Mouse (Mus musculus): ENCODE data around the gene Ocrl.

Gene Ocrl

GRCm38 (mm10) chrX:47977078-47977477, 64.9 kb downstream of the Ocrl start:
- no peak for DNase-seq (ENCODE audit: low spot score)

DNA sequence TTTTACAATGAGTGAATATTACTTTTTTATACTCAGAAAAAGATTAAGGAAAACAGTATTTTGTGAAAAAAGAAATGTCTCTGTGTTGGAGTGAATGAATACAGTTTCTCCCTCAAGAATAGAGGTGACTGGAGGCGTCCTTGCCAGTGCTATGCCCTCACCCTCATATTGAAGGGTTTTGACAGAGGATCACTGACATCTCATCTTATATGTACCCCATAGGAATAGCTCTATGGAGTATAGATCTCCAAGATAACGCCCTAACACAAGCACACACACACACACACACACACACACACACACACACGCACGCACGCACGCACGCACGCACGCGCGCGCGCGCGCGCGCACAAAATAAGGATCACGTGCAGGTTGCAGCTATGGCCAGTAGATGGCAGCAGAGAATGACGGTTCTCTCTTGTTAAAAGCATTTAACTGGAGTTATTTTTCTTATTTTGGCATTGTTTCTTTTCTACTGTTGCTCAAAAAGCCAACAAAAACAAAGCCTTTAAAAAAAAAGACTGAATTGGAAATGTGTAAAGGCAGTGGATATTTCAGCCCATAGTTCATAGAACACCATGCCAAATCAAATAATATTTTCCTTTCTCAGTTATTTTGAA, 72.9 kb downstream of the Ocrl start:
- peak; percentile 52 for DNase-seq (ENCODE audit: low spot score)

DNA sequence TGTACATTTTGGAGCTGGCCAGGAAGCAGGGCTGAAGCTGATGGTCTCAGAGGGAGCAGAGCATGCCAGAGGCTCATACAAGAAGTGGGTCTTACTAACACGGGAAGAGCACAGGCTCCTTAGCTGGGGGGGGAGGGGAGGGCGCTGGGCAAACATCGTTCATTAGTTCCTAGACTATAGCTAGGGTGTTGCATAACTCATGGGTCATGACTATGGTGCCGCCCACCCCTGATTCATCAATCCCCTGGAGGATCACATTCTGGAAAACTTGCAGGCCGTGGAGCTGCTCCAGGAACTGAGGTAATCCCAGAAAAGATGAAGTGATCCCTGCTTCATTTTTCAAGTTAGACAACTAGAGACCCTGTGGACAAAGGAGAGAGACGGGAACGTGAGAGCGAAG, 75.8 kb downstream of the Ocrl start:
- DNase-seq (ENCODE audit: low spot score) = no peak

DNA sequence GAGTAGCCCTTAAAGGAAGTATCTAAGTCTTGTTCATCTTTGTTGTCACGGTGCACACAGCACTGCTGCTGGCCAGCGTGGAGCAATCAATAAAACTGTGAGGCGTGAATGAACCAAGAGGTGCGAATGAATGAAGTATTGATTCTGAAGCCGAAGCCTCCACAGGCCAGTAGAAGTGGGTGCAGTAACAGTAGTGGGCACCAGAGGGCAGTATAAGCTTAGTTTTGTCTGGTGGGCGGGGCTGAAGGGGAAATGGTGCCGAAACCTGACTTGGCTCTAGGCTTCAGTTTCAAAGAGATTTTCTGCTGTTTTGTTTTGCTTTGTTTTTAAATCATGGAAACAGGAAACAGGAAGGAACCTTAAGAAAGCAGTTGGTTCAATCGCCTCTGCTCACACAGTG, 80.4 kb downstream of the Ocrl start:
- DNase-seq (ENCODE audit: low spot score) = peak; percentile 78

GRCm38 (mm10) chrX:47998412-47998811, 86.2 kb downstream of the Ocrl start:
- peak; percentile 23 for DNase-seq (ENCODE audit: low spot score)

GRCm38 (mm10) chrX:48001151-48001550, 89.0 kb downstream of the Ocrl start:
- no peak for DNase-seq (ENCODE audit: low spot score)

GRCm38 (mm10) chrX:48004786-48005185, 92.6 kb downstream of the Ocrl start:
- no peak for DNase-seq (ENCODE audit: low spot score)

GRCm38 (mm10) chrX:48006062-48006461, 93.9 kb downstream of the Ocrl start:
- DNase-seq (ENCODE audit: low spot score) = no peak

DNA sequence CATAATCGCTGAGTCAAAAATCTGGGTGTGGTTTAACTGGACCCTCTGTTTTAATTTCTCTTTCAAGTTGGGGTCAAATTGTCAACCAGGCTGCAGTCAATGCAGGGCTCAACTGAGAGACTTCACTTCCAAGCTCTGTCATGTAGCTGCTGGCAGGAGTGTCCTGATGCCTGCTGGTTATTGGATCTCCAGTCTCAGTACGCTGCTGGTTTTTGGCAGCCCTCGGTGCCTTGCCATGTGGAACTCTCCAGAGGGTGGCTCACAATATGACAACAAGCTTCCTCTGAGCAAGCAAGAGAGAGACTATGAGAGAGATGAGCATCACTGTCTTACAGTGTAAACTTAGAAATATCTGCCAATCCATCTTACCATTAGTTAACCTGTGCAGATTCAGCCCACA, 99.5 kb downstream of the Ocrl start:
- no peak for DNase-seq (ENCODE audit: low spot score)
